Mouse (Mus musculus) heart, postnatal 0 days (tissue): ENCODE data around the gene Map6d1. TPM values are rescaled to one million over a fixed set of nuclear protein-coding genes. Genes with fewer than 3 reads are reported as not detected.

Experiments used
- ATAC-seq: fragments of 200-750 bp; cut with Nextera tagmentation; 2 replicates; pipeline ENCODE4 v1.8.0; 2017; ENCODE audit warnings: low read depth, moderate number of reproducible peaks, moderate library complexity; ENCODE audit not compliant: insufficient read depth
- DNase-seq: peaks from one replicate; pipeline ENCODE4 v3.0.0-alpha.2; 2016; ENCODE audit warnings: low spot score
- H3K27ac ChIP-seq: fragments of 300-500 bp; sonication (generic); 2 replicates; pipeline ENCODE4 v1.5.1; 2014; ENCODE audit warnings: low read depth, mild to moderate bottlenecking
- H3K27me3 ChIP-seq: fragments of 300-500 bp; sonication (generic); 2 replicates; pipeline ENCODE4 v1.6.1; 2014; ENCODE audit warnings: low read length, mixed read lengths; ENCODE audit not compliant: control insufficient read depth, insufficient read depth
- H3K36me3 ChIP-seq: fragments of 300-500 bp; sonication (generic); replicated peaks from 2 replicates; pipeline ENCODE4 v1.6.1; 2014; ENCODE audit warnings: low read length, mixed read lengths; ENCODE audit not compliant: control insufficient read depth, insufficient read depth
- H3K4me1 ChIP-seq: fragments of 300-500 bp; sonication (generic); 2 replicates; pipeline ENCODE4 v1.6.1; 2014; ENCODE audit warnings: antibody characterized with exemption; ENCODE audit not compliant: control insufficient read depth, insufficient read depth
- H3K4me2 ChIP-seq: fragments of 300-500 bp; sonication (generic); 2 replicates; pipeline ENCODE4 v1.6.1; 2014; ENCODE audit warnings: low read depth, mild to moderate bottlenecking, low read length, moderate library complexity
- H3K4me3 ChIP-seq: fragments of 300-500 bp; sonication (generic); 2 replicates; pipeline ENCODE4 v1.5.1; 2014; ENCODE audit warnings: low read depth, low read length
- H3K9ac ChIP-seq: fragments of 300-500 bp; sonication (generic); replicated peaks from 2 replicates; pipeline ENCODE4 v1.6.1; 2014; ENCODE audit warnings: low read depth, low read length, mixed read lengths
- H3K9me3 ChIP-seq: fragments of 300-500 bp; sonication (generic); replicated peaks from 2 replicates; pipeline ENCODE4 v1.6.1; 2016; ENCODE audit warnings: low read length; ENCODE audit not compliant: control insufficient read depth
- CTCF ChIP-seq: IDR thresholded peaks from 2 replicates; pipeline ENCODE4 v1.5.1; 2016; ENCODE audit warnings: antibody characterized with exemption, control low read depth, low read depth
- EP300 ChIP-seq: IDR thresholded peaks from 2 replicates; pipeline ENCODE4 v1.6.1; 2016; ENCODE audit warnings: antibody characterized with exemption, low read depth
- WGBS: fragments of 180-500 bp; shearing (Covaris S2); extraction: QIAGEN DNeasy Blood & Tissue Kit; methylation state at CpG from one replicate; pipeline ENCODE4 v1.1.7; 2014; 5-methylcytosine and 5-hydroxymethylcytosine counted together
- polyA plus RNA-seq: library from polyadenylated mRNA; unstranded; fragments of >200 nt; fragmentation: Nextera tagmentation; extraction: Ambion mirVana; gene quantifications from 2 replicates; pipeline ENCODE4 v1.2.1, GENCODE M21; 2015
- total RNA-seq: library from RNA; depleted of rRNA; stranded (reverse); fragments of >200 nt; gene quantifications from 2 replicates; pipeline ENCODE4 v1.2.3, GENCODE M21; 2014; ENCODE audit warnings: low replicate concordance; rRNA removed

The Map6d1 gene
- total RNA-seq = 0.19 and 1.9 TPM in 2 replicates
- polyA plus RNA-seq = 0.18 and 0.19 TPM in 2 replicates

GRCm38 (mm10) chr16:20240468-20241414 lies at the start of gene Map6d1:
Map6d1 (minus strand) TSS chr16:20241358.
- Histone ChIP-seq H3K9ac (peak within 1 kb of the TSS; percentile 45), H3K36me3 (no peaks in the 10 kb centered on the region), H3K27ac (no peak within 1 kb of the TSS), H3K4me1 (no peaks in the 10 kb centered on the region), H3K4me2 (peak within 1 kb of the TSS; percentile 91), H3K27me3 (peaks cover 12% of the 10 kb centered on the region), H3K4me3 (peak within 1 kb of the TSS; percentile 61), H3K9me3 (no peaks in the 10 kb centered on the region)
- 2% methylated on average over 90 of the region's 90 CpGs for WGBS
- ATAC-seq (peak; percentile 70), DNase-seq (peak; percentile 7)
- TF ChIP-seq EP300 = no peak
- TF ChIP-seq CTCF = no peak

- peaks cover 65% of the 10 kb centered on the region for H3K36me3 ChIP-seq
- WGBS = 78% methylated on average over 4 of the region's 4 CpGs
- H3K9me3 ChIP-seq = no peaks in the 10 kb centered on the region
- DNase-seq (no peak), ATAC-seq (no peak)
- H3K9ac ChIP-seq = no peak overlapping the region
- no peak for TF ChIP-seq EP300
- no peak for TF ChIP-seq CTCF
- H3K4me2 ChIP-seq = no peak overlapping the region
- no peak overlapping the region for H3K4me3 ChIP-seq
- H3K27me3 ChIP-seq = no peaks in the 10 kb centered on the region
- H3K4me1 ChIP-seq = peaks cover 4% of the 10 kb centered on the region; the same call in 1 of the 2 replicates
- no peak overlapping the region for H3K27ac ChIP-seq
Observed at GRCm38 (mm10) chr16:20280238-20280637, 39.1 kb upstream of the Map6d1 start.

- Histone ChIP-seq H3K36me3 (peaks cover 57% of the 10 kb centered on the region), H3K4me3 (no peak overlapping the region), H3K9me3 (no peaks in the 10 kb centered on the region), H3K27me3 (no peaks in the 10 kb centered on the region), H3K4me1 (peaks cover 4% of the 10 kb centered on the region; the same call in 1 of the 2 replicates), H3K4me2 (no peak overlapping the region), H3K27ac (peak overlapping the region; percentile 38; the same call in 1 of the 2 replicates), H3K9ac (no peak overlapping the region)
- ATAC-seq (0 out of 2 replicates have a peak, but pooled peaks have one; percentile 58), DNase-seq (peak; percentile 16)
- no peak for TF ChIP-seq EP300
- TF ChIP-seq CTCF = no peak
- 68% methylated on average over 5 of the region's 5 CpGs for WGBS
Observed at GRCm38 (mm10) chr16:20279395-20279794, 38.2 kb upstream of the Map6d1 start.

GRCm38 (mm10) chr16:20272994-20273393 lies 31.8 kb upstream of the Map6d1 start:
- H3K27ac ChIP-seq = no peak overlapping the region
- no peaks in the 10 kb centered on the region for H3K27me3 ChIP-seq

GRCm38 (mm10) chr16:20271339-20271738 lies 30.2 kb upstream of the Map6d1 start:
- Histone ChIP-seq H3K27me3 (no peaks in the 10 kb centered on the region), H3K9me3 (no peaks in the 10 kb centered on the region), H3K9ac (no peak overlapping the region), H3K27ac (no peak overlapping the region), H3K4me1 (peaks cover 11% of the 10 kb centered on the region), H3K36me3 (no peaks in the 10 kb centered on the region), H3K4me3 (no peak overlapping the region), H3K4me2 (no peak overlapping the region)
- 83% methylated on average over 4 of the region's 4 CpGs for WGBS
- TF ChIP-seq CTCF = no peak
- no peak for TF ChIP-seq EP300
- no peak for DNase-seq
- no peak for ATAC-seq

More at GRCm38 (mm10) chr16:20272994-20273393, 31.8 kb upstream of the Map6d1 start:
- H3K36me3 ChIP-seq = peaks cover 2% of the 10 kb centered on the region; the same call in 1 of the 2 replicates
- WGBS = 8% methylated on average over 3 of the region's 3 CpGs
- peaks cover 11% of the 10 kb centered on the region for H3K4me1 ChIP-seq
- H3K9me3 ChIP-seq = no peaks in the 10 kb centered on the region
- no peak overlapping the region for H3K9ac ChIP-seq
- DNase-seq = no peak
- no peak overlapping the region for H3K4me2 ChIP-seq
- TF ChIP-seq CTCF (no peak), EP300 (no peak)
- no peak overlapping the region for H3K4me3 ChIP-seq
- no peak for ATAC-seq
